Mouse (Mus musculus): ENCODE results near the gene Mef2d.

- peak; percentile 75 for TF ChIP-seq CTCF (IDR thresholded peaks at IDR 0.05; ENCODE audit: borderline replicate concordance, extremely low read depth, insufficient read depth, insufficient read length)
- no peak for TF ChIP-seq POLR2A (IDR thresholded peaks at IDR 0.05; ENCODE audit: borderline replicate concordance, extremely low read depth, insufficient read depth, insufficient read length, poor library complexity, severe bottlenecking)
Observed at GRCm38 (mm10) chr3:88157771-88158597, 15.8 kb downstream of the Mef2d start.
